Mouse (Mus musculus) adrenal gland, adult 2 months (tissue): Measurements from ENCODE around the gene Cpt1b. TPM values are rescaled to one million over a fixed set of nuclear protein-coding genes. Genes with fewer than 3 reads are reported as not detected.

Source experiments
- DNase-seq: peaks from one replicate; pipeline ENCODE4 v3.0.0; 2021
- polyA plus RNA-seq: library from polyadenylated mRNA; depleted of rRNA; stranded (reverse); fragments of >200 nt; gene quantifications from 2 replicates; pipeline ENCODE4 v1.2.3, GENCODE M21; 2012; rRNA removed
- total RNA-seq, 2 experiments: library from RNA; stranded (reverse); gene quantifications; 2 replicates each; pipeline ENCODE4 v1.2.3; 2021

Cpt1b gene
- total and polyA plus RNA-seq, 3 experiments = 120 to 200 (median 139) TPM

GRCm38 (mm10) chr15:89379429-89379828 lies 46.2 kb downstream of the Cpt1b start:
- DNase-seq = no peak

GRCm38 (mm10) chr15:89378831-89379401 lies 46.7 kb downstream of the Cpt1b start, which contains the start of gene Odf3b:
Gene Odf3b (minus strand): TSS chr15:89379282.
- no peak for DNase-seq

- DNase-seq = no peak
Observed at GRCm38 (mm10) chr15:89377938-89378828, 47.5 kb downstream of the Cpt1b start.

- no peak for DNase-seq
Observed at GRCm38 (mm10) chr15:89377362-89377761, 48.3 kb downstream of the Cpt1b start.

GRCm38 (mm10) chr15:89376957-89377356 lies 48.7 kb downstream of the Cpt1b start, which contains the start of gene Tymp:
Gene Tymp (minus strand): TSS chr15:89377039.
- DNase-seq = no peak

GRCm38 (mm10) chr15:89376040-89376439 lies 49.6 kb downstream of the Cpt1b start:
- no peak for DNase-seq

GRCm38 (mm10) chr15:89374801-89375534 lies 50.7 kb downstream of the Cpt1b start:
- DNase-seq = no peak

- DNase-seq = no peak
Observed at GRCm38 (mm10) chr15:89374340-89374739, 51.3 kb downstream of the Cpt1b start.

- DNase-seq = peak; percentile 93
Observed at GRCm38 (mm10) chr15:89373762-89374248, 51.9 kb downstream of the Cpt1b start, which contains the start of gene Sco2. Gene Sco2 (minus strand): TSS chr15:89373846.

GRCm38 (mm10) chr15:89373027-89373761 lies 52.5 kb downstream of the Cpt1b start:
- peak; percentile 90 for DNase-seq

- DNase-seq = no peak
Observed at GRCm38 (mm10) chr15:89372536-89372935, 53.1 kb downstream of the Cpt1b start.

- no peak for DNase-seq
Observed at GRCm38 (mm10) chr15:89372068-89372467, 53.6 kb downstream of the Cpt1b start.

Other genes starting within 250 kb of the Cpt1b start
- gene Plxnb2, start 245.1 kb downstream of the Cpt1b start, total RNA-seq = 100 to 1,000 TPM in 1 of 2 experiments, 10 to 100 TPM in 1; 94.8 to 118 TPM
- 168 and 182 TPM in 2 replicates for gene Plxnb2, start 245.1 kb downstream of the Cpt1b start, polyA plus RNA-seq
- 1 to 10 TPM; 5.2 to 5.7 TPM for gene Dennd6b, start 229.4 kb downstream of the Cpt1b start, total RNA-seq
- 24.0 and 24.9 TPM in 2 replicates for gene Dennd6b, start 229.4 kb downstream of the Cpt1b start, polyA plus RNA-seq
- gene Ppp6r2, start 214.3 kb downstream of the Cpt1b start, total RNA-seq = 10 to 100 TPM; 38.6 to 54.4 TPM
- gene Ppp6r2, start 214.3 kb downstream of the Cpt1b start, polyA plus RNA-seq = 565 and 749 TPM in 2 replicates
- 10 to 100 TPM; 75.8 to 80.8 TPM for gene Sbf1, start 110.6 kb downstream of the Cpt1b start, total RNA-seq
- gene Sbf1, start 110.6 kb downstream of the Cpt1b start, polyA plus RNA-seq = 171 and 187 TPM in 2 replicates
- not detected for gene Adm2, start 103.1 kb downstream of the Cpt1b start, total RNA-seq
- gene Adm2, start 103.1 kb downstream of the Cpt1b start, polyA plus RNA-seq = 0.17 TPM in 1 of 2 replicates, not detected in the other
- not detected for gene Miox, start 91.5 kb downstream of the Cpt1b start, total RNA-seq
- gene Miox, start 91.5 kb downstream of the Cpt1b start, polyA plus RNA-seq = 0.21 and 0.92 TPM in 2 replicates
- gene Lmf2, start 70.2 kb downstream of the Cpt1b start, total RNA-seq = 10 to 100 TPM; 37.1 to 40.2 TPM
- 58.0 and 63.1 TPM in 2 replicates for gene Lmf2, start 70.2 kb downstream of the Cpt1b start, polyA plus RNA-seq
- gene Ncaph2, start 70.1 kb downstream of the Cpt1b start, total RNA-seq = 10 to 100 TPM; 61.7 to 74.8 TPM
- 101 and 102 TPM in 2 replicates for gene Ncaph2, start 70.1 kb downstream of the Cpt1b start, polyA plus RNA-seq
- 10 to 100 TPM; 33.9 to 36.2 TPM for gene Sco2, start 52.0 kb downstream of the Cpt1b start, total RNA-seq
- gene Sco2, start 52.0 kb downstream of the Cpt1b start, polyA plus RNA-seq = 68.5 and 73.3 TPM in 2 replicates
- under 1 TPM in 1 of 2 experiments, not detected in 1; 0.26 TPM for gene Tymp, start 48.8 kb downstream of the Cpt1b start, total RNA-seq
- gene Tymp, start 48.8 kb downstream of the Cpt1b start, polyA plus RNA-seq = 9.9 and 10.1 TPM in 2 replicates
- gene Odf3b, start 46.6 kb downstream of the Cpt1b start, total RNA-seq = under 1 TPM in 1 of 2 experiments, not detected in 1; 0.52 TPM
- 2.0 TPM in 2 replicates for gene Odf3b, start 46.6 kb downstream of the Cpt1b start, polyA plus RNA-seq
- not detected for gene Klhdc7b, start 40.9 kb downstream of the Cpt1b start, total RNA-seq
- gene Klhdc7b, start 40.9 kb downstream of the Cpt1b start, polyA plus RNA-seq = not detected in 2 replicates
- not detected for gene Syce3, start 15.4 kb downstream of the Cpt1b start, total RNA-seq
- gene Syce3, start 15.4 kb downstream of the Cpt1b start, polyA plus RNA-seq = not detected in 2 replicates
- gene C730034F03Rik, start 3.7 kb upstream of the Cpt1b start, total RNA-seq = 1 to 10 TPM in 1 of 2 experiments, under 1 TPM in 1; 0.95 to 2.3 TPM
- 0.29 and 0.52 TPM in 2 replicates for gene C730034F03Rik, start 3.7 kb upstream of the Cpt1b start, polyA plus RNA-seq
- 1 to 10 TPM in 1 of 2 experiments, not detected in 1; 5.8 TPM for gene Gm44502, start 3.8 kb upstream of the Cpt1b start, total RNA-seq
- 8.2 and 10.6 TPM in 2 replicates for gene Gm44502, start 3.8 kb upstream of the Cpt1b start, polyA plus RNA-seq
- gene Chkb, start 4.0 kb upstream of the Cpt1b start, total RNA-seq = 10 to 100 TPM; 50.7 to 66.8 TPM
- gene Chkb, start 4.0 kb upstream of the Cpt1b start, polyA plus RNA-seq = 39.4 and 52.6 TPM in 2 replicates
- gene Mapk8ip2, start 28.1 kb upstream of the Cpt1b start, total RNA-seq = 10 to 100 TPM in 1 of 2 experiments, 1 to 10 TPM in 1; 8.7 to 10.5 TPM
- 4.4 and 7.1 TPM in 2 replicates for gene Mapk8ip2, start 28.1 kb upstream of the Cpt1b start, polyA plus RNA-seq
- 10 to 100 TPM; 16.6 to 24.5 TPM for gene Arsa, start 51.6 kb upstream of the Cpt1b start, total RNA-seq
- 57.6 and 67.8 TPM in 2 replicates for gene Arsa, start 51.6 kb upstream of the Cpt1b start, polyA plus RNA-seq
- gene Shank3, start 73.8 kb upstream of the Cpt1b start, total RNA-seq = 10 to 100 TPM; 32.7 to 36.9 TPM
- gene Shank3, start 73.8 kb upstream of the Cpt1b start, polyA plus RNA-seq = 50.9 and 64.1 TPM in 2 replicates
- gene Acr, start 142.5 kb upstream of the Cpt1b start, total RNA-seq = under 1 TPM in 1 of 2 experiments, not detected in 1; 0.26 TPM
- gene Acr, start 142.5 kb upstream of the Cpt1b start, polyA plus RNA-seq = 1.3 and 1.5 TPM in 2 replicates
- 10 to 100 TPM in 1 of 2 experiments, 1 to 10 TPM in 1; 8.6 to 10.3 TPM for gene Rabl2, start 166.1 kb upstream of the Cpt1b start, total RNA-seq
- gene Rabl2, start 166.1 kb upstream of the Cpt1b start, polyA plus RNA-seq = 6.4 and 7.2 TPM in 2 replicates